Mouse (Mus musculus) cerebellum, adult 9-11 months (tissue): ENCODE data around the gene Rpl9.
A peak's percentile ranks its signal among the peaks of the same experiment; 100 is the strongest.

Source experiments
- DNase-seq: peaks from one replicate; pipeline ENCODE4 v3.0.0; 2022

Gene Rpl9

DNA sequence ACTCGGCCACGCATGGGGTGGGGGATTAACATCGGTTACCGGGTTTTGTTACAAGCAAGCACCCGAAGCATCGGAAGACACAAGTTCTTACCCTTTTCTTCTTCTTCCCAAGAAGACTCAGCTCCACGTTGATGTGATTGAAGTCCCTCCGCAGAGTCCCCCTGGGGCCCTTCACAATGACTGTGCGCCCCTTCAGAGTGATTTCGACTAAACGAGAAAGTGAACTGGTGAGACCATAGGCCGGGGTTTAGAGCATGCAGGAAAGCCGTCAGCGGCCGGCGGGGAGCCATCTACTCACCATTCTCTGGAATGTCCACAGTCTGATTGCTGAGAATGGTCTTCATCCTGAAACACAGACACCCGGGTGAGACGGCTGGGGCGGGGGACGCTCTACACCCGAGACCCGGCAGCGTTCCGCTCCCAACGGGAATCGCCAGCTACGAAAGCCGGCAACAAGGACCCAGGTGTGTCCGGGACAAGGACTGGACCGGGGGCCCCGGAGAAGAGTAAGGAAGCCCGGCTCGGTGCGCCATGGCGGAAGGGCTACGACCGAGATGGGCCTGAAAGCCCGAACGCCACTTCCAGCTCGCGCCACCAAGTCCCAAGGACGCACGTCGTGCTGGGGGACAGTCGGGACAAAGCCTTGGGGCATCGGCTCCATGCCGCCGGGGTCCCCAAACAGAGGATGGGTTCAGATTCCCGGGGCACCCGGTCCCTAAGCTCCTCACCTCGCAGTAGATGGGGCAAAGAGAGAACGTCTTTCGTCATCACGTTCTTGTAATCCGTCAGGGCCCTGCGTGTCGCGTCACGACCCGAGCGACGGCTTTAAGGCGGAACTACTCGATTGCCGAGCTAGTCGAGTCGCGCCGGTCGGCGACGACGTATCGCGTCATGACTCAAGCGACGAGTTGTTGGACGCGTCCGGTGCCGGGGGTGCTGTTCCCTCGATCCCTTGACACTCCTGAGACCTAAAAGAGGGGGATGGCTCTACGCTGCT, at the start of gene Rpl9, which contains the start of gene Lias:
Gene Rpl9, minus strand, starts transcription at position 797 of the 997 bp plus-strand sequence.
Gene Lias, plus strand, starts transcription at position 850 of the 997 bp plus-strand sequence.
- DNase-seq, result peak; percentile 98

DNA sequence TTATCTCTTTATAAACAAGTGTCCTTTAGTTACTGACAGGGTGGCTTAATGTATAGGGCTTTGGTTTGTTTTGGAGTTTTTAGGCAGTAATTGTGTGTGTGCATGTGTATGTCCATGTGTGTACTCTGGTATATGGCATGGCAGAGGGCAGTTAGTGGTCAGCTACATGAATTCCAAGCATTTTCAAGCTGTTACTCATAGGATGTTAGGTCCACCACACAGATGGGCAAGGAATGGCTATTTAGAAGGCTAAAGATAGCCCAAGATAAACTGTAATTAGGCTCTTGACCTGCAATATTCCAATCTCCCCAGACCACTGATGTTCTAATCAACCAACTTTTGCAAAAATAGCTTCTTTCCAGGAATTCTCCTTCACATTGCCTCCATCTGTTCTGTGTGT, 46.8 kb upstream of the Rpl9 start:
- no peak for DNase-seq

DNA sequence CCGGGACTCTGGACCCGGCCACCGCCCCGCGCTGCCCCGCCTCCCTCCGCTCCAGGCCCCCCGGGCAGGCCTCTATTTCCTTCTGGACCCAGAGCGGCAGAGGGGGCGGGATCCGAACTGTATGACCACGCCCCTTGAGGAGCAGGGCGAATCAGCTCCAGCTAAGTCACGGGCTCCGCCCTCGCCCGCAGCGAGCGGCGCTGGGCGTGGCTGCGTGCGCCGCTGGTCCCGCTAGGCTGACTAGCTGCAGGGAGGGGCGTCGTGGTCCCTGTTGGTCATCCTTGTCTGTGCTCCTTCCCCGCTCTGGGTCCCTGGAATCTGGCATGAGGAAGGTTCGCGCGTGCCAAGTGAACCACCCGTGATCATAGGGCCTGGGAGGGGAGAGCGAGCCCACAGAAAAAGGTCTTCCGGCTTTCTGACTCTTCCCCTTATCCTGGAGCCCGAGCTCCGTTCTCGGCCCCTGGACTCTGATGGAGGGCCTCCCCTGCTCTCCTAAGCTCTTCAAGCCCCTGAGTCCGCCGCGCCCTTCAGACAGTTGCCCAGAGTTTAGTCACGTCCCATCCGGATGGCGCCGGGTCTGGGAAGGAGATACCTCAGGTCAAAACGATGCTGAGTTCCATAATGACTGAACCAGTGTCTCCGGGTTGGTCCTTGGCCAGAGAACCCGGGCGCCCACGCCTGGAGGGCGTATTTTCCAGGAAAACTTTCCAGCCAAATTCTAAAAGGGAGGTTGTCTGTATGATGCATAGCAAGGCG, 44.7 kb upstream of the Rpl9 start, which contains the start of gene Ugdh:
Gene Ugdh, minus strand, starts transcription at position 144 of the 756 bp plus-strand sequence.
- DNase-seq, result peak; percentile 98

DNA sequence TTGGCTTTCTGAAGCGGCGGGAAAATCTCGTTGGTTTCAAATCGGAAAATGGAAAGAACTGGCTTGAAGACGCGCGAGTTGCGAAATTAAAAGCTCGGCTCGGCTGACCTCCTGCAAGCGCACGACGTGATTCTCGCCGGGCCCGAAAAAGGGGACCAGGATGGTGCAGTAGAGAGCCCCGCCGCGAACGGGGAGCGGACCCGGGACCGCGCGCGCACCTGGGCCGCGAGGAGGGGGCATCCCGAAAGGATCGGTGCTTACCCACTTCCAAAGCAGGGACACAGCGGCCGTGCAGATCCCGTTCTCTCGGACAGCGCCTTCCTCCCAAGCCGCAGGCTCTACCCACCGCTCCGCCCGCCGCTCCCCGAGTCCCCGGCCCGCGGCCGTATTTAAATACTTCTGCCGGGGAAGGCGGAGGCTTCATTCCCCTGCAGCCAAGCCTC, 44.1 kb upstream of the Rpl9 start:
- DNase-seq, result no peak

DNA sequence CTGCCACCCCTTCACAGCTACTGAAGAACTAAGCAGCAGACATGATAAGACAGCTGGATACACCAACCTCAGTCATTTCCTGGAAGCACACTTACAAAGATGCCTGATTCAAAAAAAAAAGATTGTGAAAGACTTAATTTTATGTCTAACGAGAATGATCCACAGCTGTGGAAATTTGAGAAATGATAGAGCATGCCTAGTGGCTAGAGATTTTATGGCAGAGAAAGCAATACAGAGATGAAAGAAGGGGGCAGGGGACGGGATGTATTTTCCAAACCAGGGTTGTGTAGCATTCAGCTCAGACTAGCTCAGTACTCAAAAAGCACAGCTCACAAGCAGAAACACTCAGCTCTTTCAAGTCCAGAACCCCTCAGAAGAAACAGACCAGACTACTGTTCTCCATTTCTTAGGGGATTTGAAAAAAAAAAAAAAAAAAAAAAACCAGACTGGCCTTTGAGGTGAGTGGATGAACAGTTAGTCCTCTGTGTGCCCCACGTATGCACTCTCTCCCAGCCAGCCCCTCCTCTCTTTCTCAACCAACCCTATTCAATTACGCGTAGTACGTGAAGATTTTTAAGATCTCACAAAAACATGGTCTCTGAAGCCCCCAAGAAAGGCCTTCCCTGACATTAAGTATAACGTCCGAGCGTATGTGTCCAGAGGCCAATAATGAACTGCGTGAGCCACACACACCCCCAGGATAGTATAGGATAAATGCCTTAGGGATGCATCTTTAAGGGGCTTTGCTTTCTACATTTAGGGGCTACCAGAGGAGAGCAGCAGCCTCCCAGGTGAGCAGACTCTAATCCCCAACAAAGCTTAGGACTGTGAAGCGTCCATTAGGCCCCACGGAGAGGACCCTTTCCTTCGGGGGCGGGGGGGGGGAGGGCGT, 43.5 kb upstream of the Rpl9 start:
- no peak for DNase-seq

DNA sequence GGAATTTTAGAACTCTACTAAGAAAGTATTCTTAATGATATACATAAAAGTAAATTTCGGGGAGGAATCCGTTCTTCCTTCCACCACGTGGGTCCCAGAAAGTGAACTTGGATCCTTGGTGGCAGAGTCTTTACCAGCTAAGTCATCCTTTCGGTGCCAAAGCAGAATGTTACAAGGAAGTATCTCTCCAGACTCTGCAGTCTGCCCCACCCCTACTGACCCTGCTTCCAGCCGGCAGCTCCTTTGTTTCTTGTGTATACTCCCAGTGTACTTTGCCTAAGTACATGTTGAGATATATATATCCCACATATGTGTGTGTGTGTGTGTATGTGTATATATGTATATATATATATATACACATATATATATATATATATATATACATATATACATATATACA, 38.2 kb upstream of the Rpl9 start:
- DNase-seq, result no peak

DNA sequence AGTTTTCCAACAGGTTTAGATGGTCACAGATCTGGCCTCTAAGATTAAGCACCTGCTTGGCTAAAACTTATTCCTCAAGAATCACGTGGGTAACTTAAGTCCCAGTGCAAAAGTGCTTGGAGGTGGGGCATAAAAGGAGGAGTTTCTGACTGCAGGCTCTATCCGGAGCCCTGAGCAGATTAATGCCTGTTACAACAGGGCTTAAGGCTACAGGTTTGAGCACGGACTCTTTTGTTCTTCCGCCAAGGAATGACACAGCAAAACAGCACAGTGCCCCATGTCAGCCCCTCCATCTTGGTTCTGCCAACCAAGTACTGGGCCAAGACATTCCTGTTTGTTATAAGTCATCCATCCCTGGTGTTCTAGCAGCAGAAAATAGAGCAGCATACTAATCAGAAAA, 37.1 kb upstream of the Rpl9 start:
- no peak for DNase-seq

DNA sequence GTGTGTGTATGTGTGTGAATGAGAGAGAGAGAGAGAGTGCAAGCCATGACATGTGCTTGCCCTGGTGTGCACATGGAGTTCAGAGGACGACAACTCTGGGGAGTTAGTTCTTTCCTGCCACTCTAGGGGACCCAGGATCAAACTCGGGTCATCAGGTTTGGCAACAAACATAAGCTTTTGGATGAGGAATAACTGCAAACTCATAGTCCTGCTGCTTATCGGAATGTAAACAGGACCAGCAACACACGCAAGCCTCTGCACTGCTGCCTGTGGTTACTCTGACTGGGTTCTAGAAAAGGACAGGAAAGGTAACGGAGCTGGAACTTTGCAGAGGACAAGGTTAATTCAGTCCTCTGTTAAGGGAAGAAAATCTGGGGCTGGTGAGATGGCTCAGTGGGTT, 34.0 kb upstream of the Rpl9 start:
- DNase-seq, result no peak

DNA sequence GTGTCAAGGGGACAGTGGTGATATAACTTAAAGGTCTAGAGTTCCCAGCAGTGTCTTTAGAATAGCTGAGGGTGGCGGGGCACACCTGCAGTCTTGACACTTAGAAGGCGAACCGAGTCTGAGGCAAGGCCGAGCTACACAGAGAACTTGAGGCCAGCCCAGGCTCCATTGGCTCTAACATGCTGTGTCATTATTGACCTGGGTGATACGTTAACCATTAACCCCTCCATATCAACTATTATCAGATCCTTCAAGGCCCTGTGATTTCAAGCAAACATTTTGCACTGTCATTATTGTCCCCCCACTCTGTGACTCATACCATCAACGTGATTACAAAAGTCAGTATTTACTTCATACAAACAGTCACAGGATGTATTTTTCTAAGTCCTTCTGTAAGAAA, 33.0 kb upstream of the Rpl9 start:
- no peak for DNase-seq

DNA sequence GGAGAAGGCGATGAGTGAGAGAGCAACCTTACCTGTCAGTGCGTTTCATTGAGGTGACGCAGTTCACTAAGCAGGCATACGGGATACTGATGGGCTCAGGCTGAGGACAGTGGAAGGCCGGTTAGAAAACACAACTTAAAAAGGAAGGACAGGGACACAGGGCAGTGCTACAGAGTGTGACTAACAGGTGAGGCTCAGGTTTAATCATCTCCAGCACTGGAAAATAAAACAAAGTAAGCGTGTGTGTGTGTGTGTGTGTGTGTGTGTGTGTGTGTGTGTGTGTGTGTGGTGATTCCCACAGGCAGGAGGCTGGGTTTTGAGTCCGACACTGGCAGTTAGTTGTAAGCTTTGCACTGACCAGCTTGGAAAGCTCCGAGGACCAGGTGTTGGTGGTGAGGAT, 31.6 kb upstream of the Rpl9 start:
- DNase-seq, result no peak

DNA sequence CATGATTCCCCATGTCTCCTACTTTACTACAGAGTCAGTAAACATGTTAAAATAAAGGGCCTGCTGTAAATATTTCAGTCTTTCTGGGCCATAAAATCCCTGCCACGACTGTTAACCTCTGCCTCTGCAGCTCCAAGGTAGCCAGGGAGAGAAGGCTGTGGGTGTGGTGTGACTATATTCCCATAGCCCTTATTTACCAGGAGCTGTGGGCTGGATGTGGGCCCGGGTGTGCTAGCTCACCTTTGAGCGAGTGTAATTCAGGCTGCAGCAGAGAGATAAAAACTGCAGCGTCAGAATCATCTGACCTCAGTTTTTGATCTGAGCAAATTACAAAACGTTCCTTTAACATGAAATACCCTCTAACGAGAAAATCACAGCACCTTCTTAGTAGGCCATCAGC, 29.6 kb upstream of the Rpl9 start:
- DNase-seq, result no peak

DNA sequence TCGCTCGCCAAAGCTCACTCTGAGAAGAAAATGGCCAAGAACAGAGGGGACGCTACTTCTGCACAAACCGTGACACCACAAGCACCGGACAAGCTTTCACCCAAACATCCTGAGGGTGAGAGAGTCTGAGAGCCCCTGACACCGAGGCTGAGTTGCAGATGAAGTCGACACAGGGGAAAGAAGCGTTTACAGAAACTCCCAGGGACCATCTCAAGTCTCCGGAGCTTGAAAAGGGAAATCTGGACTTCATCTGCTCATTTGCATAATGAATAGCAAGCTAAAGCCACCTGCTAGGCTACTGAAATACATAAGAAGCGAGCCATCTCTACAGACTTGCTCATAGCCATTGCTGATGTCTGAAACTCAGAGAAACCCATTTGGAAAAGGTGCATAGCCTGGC, 27.9 kb upstream of the Rpl9 start:
- no peak for DNase-seq

DNA sequence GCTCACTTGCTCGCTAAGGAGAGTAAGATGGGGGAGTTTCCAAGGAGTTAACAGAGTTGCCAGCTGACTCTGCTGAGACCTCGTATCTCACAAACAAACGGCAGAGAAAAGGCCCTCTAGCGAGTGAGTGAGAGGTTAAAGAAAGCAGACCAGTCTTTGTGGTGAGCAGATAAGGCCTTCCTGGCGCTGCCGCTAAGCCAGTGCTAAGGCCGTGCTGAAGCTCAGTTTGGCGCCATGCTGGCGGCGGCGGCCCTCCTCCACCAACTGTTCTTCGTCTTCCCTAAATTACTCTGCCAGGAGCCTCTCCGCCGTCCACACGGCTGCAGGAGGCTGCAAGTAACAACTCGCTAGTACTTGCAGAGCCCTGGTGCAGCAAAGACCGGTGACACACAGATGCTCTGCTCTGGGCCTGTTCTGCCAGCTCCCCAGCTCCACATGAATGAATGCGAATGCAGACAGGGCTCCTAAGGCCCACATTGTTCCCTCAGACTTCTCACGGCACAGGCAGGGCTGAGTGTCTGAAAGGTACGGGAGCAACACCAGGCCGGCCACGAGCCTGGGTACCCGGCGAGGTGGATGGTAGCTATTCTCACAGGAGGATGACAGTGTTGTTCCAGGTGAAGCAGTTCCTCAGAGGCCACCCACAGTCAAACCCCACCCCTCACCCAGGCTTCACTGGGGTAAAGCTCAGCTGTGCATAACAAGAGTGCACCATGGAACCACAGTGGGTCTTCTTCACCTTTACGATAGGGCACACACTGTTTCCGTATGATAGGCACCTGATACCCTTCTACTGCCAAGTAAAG, 24.6 kb upstream of the Rpl9 start:
- no peak for DNase-seq

DNA sequence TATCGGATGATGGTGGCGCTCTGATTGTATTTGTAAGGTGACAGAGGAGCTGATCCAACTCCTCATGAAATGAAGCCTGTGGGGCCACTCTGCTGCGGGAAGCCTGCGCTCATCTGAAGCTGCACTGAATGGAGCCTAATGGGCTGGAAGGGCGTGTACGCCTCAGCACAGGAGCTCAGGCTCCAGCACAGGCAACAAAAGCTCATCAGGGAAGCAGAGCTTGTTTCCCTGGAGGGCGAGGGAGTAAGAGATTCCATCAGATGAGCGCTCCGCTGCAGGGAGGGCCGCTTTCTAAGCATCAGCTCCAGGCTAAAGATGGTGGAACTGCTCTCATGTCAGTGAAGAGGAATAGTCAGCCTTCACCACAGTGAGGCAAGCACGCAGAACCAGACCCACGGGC, 16.7 kb upstream of the Rpl9 start:
- DNase-seq, result no peak

DNA sequence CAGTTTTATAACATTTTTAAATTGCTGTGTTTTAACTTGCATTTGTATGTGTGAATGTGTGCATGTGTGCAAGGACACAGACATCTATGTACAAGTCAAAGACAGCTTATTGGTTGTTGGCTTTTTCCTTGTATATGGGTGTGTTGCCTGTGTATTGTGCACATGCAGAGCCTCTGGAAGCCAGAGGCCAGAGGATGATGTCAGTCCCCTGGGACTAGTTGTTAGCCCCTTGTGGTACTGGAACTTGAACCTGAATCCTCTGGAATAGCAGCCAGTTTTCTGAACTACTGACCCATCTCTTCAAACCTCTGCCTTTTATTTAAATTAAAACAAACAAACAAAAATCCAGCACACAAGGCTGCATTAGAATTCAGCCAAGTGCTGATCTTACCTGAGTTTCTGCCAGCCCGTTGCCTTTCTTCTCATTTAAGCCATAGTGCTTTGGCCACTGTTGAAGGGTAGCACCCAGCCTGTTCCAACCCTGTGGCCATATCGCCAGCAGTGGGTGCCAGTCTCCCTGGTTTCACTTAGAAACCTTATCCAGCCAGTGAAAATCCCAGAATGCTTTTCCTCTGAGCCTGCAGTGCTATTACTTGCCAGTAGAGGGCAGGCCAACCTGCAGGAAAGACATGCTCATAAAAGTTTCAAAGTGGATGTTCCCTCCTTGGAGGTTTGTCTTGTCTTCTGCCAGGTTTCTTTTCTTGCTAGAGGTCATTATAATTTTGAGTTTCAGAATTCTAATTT, 10.2 kb upstream of the Rpl9 start:
- DNase-seq, result peak; percentile 81

DNA sequence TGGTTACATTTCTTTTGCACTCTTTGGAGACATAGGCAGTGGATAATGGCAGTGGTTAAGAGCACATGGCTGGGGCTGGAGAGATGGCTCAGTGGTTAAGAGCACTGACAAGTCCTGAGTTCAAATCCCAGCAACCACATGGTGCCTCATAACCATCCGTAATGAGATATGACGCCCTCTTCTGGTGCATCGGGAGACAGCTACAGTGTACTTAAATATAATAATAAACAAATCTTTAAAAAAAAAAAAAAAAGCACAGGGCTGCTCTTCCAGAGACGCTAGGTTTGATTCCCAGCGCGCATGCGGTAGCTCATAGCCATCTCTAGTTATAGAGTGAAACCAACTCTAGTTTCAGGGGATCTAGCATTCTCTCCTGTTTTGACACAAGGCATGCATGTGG, 3.2 kb upstream of the Rpl9 start:
- no peak for DNase-seq

DNA sequence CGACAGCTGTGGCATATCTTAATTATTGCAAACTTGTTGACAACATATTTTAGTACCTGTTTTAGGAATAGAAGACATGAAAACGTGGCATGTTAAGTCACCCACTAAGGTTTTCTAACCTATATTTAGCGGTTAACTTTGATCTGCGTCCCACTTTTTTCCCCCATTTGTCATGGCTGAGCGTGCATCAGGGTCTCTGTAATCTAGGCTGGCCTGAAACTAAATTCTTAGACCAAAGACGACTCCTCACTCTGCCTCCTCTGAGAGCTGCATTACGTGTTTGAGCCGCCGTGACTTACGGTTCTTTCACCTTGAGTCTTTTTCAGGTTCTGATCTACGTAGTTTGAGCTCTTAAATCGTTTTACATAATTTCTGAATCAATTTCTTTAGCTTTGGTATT, 509 bp upstream of the Rpl9 start:
- DNase-seq, result no peak

DNA sequence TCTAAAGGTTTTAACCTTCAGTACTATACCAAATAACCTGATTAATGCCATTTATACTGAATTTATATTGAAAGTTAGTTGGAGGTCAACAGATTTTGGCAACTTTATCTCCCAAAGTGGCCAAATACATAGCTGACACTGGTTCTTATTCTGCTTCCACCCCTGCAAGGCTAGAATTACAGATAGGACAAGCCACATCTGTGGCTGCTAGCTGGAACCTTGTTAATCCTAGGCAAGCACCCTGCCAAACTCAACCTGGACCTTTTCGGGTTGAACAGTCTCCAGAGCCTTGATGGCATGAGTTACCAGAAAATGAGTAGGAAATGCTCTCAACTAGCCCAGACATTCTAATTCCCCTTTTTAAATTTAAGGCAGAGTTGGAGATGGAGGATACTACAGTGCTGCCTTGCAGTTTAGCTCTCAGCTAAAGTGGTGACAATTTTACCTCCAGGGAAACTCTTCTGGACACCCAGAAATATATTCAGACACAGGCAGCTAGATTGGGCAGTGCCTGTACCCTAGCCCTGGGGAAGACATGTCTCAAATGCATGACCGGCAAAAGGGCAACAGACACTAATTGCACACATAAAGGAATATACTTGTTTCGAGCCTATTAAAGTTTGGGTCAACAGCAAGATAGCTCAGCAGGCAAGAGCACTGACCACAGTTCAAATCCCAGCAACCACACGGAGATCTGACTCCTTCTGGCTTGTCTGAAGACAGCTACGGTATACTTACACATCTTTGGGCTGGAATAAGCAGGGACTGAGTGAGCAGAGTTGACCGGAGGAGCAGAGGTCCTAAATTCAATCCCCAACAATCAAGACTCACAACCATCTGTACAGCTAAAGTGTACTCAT, 4.0 kb downstream of the Rpl9 start:
- DNase-seq, result no peak

DNA sequence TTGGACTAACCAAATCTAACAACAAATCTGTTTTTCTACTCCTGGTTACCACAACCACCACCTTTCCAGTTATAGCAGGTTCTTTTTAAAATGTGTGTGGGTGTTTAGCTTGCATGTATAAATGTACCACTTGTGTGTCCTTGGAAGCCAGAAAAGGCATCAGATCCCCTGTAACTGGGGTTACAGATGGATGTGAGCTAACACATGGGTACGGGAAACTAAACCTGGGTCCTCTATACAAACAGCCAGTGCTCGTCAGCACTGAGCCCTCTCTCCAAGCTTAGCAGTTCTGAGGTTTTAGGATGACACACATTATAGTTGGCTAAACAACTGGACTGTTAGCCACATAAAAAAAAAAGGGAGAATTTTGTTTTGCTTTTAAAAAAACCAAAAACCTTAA, 5.5 kb downstream of the Rpl9 start:
- no peak for DNase-seq

DNA sequence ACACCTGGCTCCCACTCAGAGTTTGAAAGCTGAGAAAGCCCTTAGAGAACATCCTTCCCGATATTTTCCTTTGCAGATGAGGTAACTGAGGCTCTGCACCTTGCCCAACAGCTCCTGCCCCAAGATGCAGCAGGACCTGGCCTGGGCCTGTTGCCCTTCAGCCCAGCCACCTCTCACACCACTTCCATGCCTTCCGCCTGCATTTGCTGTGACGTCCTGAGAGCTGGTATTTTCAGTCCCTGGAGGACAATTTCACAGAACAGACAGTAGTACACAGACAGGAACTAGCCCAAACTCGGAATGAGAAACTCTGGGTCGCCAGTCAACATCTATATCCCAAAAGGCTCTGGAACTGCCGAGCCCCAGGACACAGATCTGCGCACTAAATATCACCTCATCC, 16.5 kb downstream of the Rpl9 start:
- no peak for DNase-seq
